26 mouse cellular contexts compared by ENCODE assay signal in genomic region chr7:19305796-19306765, GRCm38 (mm10). TPM values are rescaled to one million over a fixed set of nuclear protein-coding genes. Genes with fewer than 3 reads are reported as not detected.
DNase-seq lines count a peak whose midpoint lies in the region; ATAC-seq and TF ChIP-seq lines count a peak whose summit lies in the region.
"Had no signal": no experiment of that assay in that cellular context is flagged by ENCODE, and none has a peak within 500 bp of the region (broad histone marks: within the 10 kb centered on the region; RNA-seq: fewer than 3 reads in every experiment).

No protein-coding gene starts in this region.

- ATAC-seq in forebrain, embryonic 13.5 days = no peak
- ATAC-seq in midbrain, postnatal 0 days (ENCODE audit: low FRiP score) = no peak
- ATAC-seq: activated CD4-positive, CD25-positive, alpha-beta regulatory T cell, adult 4 months; forebrain, embryonic 15.5 days; hindbrain, embryonic 16.5 days; inflammation-experienced regulatory T-cells, adult 6 months; intestine, embryonic 16.5 days had no signal

- peaks cover 66% of the 10 kb centered on the region for H3K4me1 ChIP-seq in forebrain, embryonic 10.5 days
- H3K4me1 ChIP-seq in forebrain, embryonic 13.5 days = peaks cover 58% of the 10 kb centered on the region
- peaks cover 64% of the 10 kb centered on the region for H3K4me1 ChIP-seq in midbrain, embryonic 10.5 days
- H3K4me1 ChIP-seq in midbrain, postnatal 0 days (ENCODE audit: insufficient read depth, low read length) = peaks cover 8% of the 10 kb centered on the region; the same call in 1 of the 2 replicates
- peaks cover 3 to 16% of the 10 kb centered on the region in 2 experiments; a peak in 3 of 4 replicates for H3K4me1 ChIP-seq in MEL (ENCODE audit: control insufficient read depth in 1 of 2, insufficient read depth in 2 of 2, low read length in 2 of 2)

- WGBS in forebrain, embryonic 10.5 days = 50% methylated on average over 16 of the region's 16 CpGs
- 48% methylated on average over 16 of the region's 16 CpGs for WGBS in forebrain, embryonic 13.5 days
- WGBS in midbrain, embryonic 10.5 days = 52% methylated on average over 16 of the region's 16 CpGs
- 51% methylated on average over 16 of the region's 16 CpGs for WGBS in midbrain, postnatal 0 days

- peaks cover 75% of the 10 kb centered on the region for H3K27me3 ChIP-seq in forebrain, embryonic 10.5 days (ENCODE audit: poor library complexity, severe bottlenecking)
- peaks cover 61% of the 10 kb centered on the region for H3K27me3 ChIP-seq in forebrain, embryonic 13.5 days
- peaks cover 75% of the 10 kb centered on the region for H3K27me3 ChIP-seq in midbrain, embryonic 10.5 days (ENCODE audit: low read depth, poor library complexity, severe bottlenecking)
- H3K27me3 ChIP-seq in midbrain, postnatal 0 days (ENCODE audit: insufficient read depth, low read length) = peaks cover 29% of the 10 kb centered on the region
- no peaks in the 10 kb centered on the region for H3K27me3 ChIP-seq in MEL (ENCODE audit: control insufficient read depth in 1 of 2, insufficient read depth in 2 of 2, low read length in 2 of 2)

- no peak overlapping the region for H3K27ac ChIP-seq in forebrain, embryonic 10.5 days
- no peak overlapping the region for H3K27ac ChIP-seq in forebrain, embryonic 13.5 days
- H3K27ac ChIP-seq in midbrain, embryonic 10.5 days (replicated peaks) = no peak overlapping the region
- no peak overlapping the region for H3K27ac ChIP-seq in midbrain, postnatal 0 days (ENCODE audit: low read depth, low read length)
- H3K27ac ChIP-seq in MEL (ENCODE audit: control insufficient read depth, low read depth, low read length) = peak overlapping the region; percentile 32
- H3K27ac ChIP-seq: embryonic facial prominence, embryonic 13.5 days; forebrain, embryonic 15.5 days; heart, adult 2 months; heart, embryonic 10.5 days; hindbrain, embryonic 10.5 days; hindbrain, embryonic 13.5 days had no signal

- no peak for TF ChIP-seq EP300 in MEL (IDR thresholded peaks at IDR 0.05; ENCODE audit: low read depth in 1 of 2, low read length in 2 of 2)

- H3K36me3 ChIP-seq in forebrain, embryonic 10.5 days (replicated peaks) = no peaks in the 10 kb centered on the region
- H3K36me3 ChIP-seq in forebrain, embryonic 13.5 days (ENCODE audit: poor library complexity, severe bottlenecking) = no peaks in the 10 kb centered on the region
- H3K36me3 ChIP-seq in midbrain, embryonic 10.5 days = no peaks in the 10 kb centered on the region
- H3K36me3 ChIP-seq in midbrain, postnatal 0 days (ENCODE audit: insufficient read depth, low read length) = no peaks in the 10 kb centered on the region
- H3K36me3 ChIP-seq in MEL (ENCODE audit: control insufficient read depth in 1 of 2, insufficient read depth in 2 of 2, low read length in 2 of 2) = peaks cover 0 to 4% of the 10 kb centered on the region in 2 experiments; a peak in 1 of 4 replicates
- H3K36me3 ChIP-seq: embryonic facial prominence, embryonic 13.5 days; forebrain, embryonic 15.5 days; heart, embryonic 10.5 days; hindbrain, embryonic 10.5 days; hindbrain, embryonic 13.5 days had no signal

- no peak for DNase-seq in forebrain, embryonic 10.5 days (ENCODE audit: extremely low spot score, low spot score)
- DNase-seq in midbrain, embryonic 10.5 days (ENCODE audit: low spot score) = no peak
- DNase-seq in midbrain, postnatal 0 days (ENCODE audit: low spot score) = no peak
- DNase-seq in MEL (ENCODE audit: low read depth, low spot score) = peak; percentile 62
- DNase-seq in naive thymus-derived CD4-positive, alpha-beta T cell, adult 2 months (ENCODE audit: low read depth) = peak; percentile 66
- no peak for DNase-seq in cerebellum, adult 9-11 months
- no peak for DNase-seq in spleen, postnatal 36 days (ENCODE audit: low spot score in 2 of 2)
- DNase-seq: adrenal gland, adult 8-10 months; adrenal gland, postnatal 25 days; cerebellum, adult 8-10 months; cerebellum, postnatal 14 days; gastrocnemius, postnatal 25 days; heart, adult 2 months; heart, postnatal 36 days had no signal

- H3K4me3 ChIP-seq in forebrain, embryonic 10.5 days = 0 out of 2 replicates have a peak overlapping the region, but pooled peaks have one; percentile 10
- H3K4me3 ChIP-seq in forebrain, embryonic 13.5 days = no peak overlapping the region
- peak overlapping the region; percentile 16; the same call in 1 of the 2 replicates for H3K4me3 ChIP-seq in midbrain, embryonic 10.5 days
- H3K4me3 ChIP-seq in midbrain, postnatal 0 days (ENCODE audit: low read depth, low read length) = no peak overlapping the region
- H3K4me3 ChIP-seq in MEL (ENCODE audit: control insufficient read depth in 1 of 2, insufficient read depth in 1 of 2, low read depth in 2 of 2, low read length in 2 of 2) = peak overlapping the region; percentile 37 to 39
- H3K4me3 ChIP-seq: heart, adult 2 months had no signal

- TF ChIP-seq CTCF in midbrain, postnatal 0 days (IDR thresholded peaks at IDR 0.05) = no peak
- TF ChIP-seq CTCF in MEL (IDR thresholded peaks at IDR 0.05 in 2 of 3, conservative IDR thresholded peaks at IDR 0.05 in 1 of 3; ENCODE audit: control insufficient read depth in 1 of 3, insufficient read depth in 1 of 3, low read depth in 2 of 3, low read length in 3 of 3, poor library complexity in 1 of 3, severe bottlenecking in 1 of 3) = no peak

- H3K79me2 ChIP-seq in MEL (ENCODE audit: control insufficient read depth, insufficient read depth, low read length, poor library complexity) = no peaks in the 10 kb centered on the region; the same call in 1 of the 2 replicates

- no peak for TF ChIP-seq POLR2A in MEL (IDR thresholded peaks at IDR 0.05; ENCODE audit: control insufficient read depth in 1 of 2, insufficient read depth in 1 of 2, low read depth in 1 of 2, low read length in 2 of 2, poor library complexity in 1 of 2)

- H3K9ac ChIP-seq in forebrain, embryonic 13.5 days = no peak overlapping the region
- no peak overlapping the region for H3K9ac ChIP-seq in midbrain, postnatal 0 days (replicated peaks; ENCODE audit: low read length, poor library complexity, severe bottlenecking)
- H3K9ac ChIP-seq in MEL (ENCODE audit: control insufficient read depth, low read depth, low read length, poor library complexity, severe bottlenecking) = peak overlapping the region; percentile 50
- H3K9ac ChIP-seq: embryonic facial prominence, embryonic 13.5 days; forebrain, embryonic 15.5 days had no signal

- no peak overlapping the region for H3K4me2 ChIP-seq in forebrain, embryonic 13.5 days
- H3K4me2 ChIP-seq in midbrain, postnatal 0 days (ENCODE audit: low read depth, low read length, poor library complexity, severe bottlenecking) = no peak overlapping the region
- H3K4me2 ChIP-seq: forebrain, embryonic 15.5 days had no signal

- TF ChIP-seq RAD21 in MEL (IDR thresholded peaks at IDR 0.05; ENCODE audit: low read depth, low read length) = no peak

- H3K9me3 ChIP-seq in forebrain, embryonic 10.5 days = no peaks in the 10 kb centered on the region
- H3K9me3 ChIP-seq in forebrain, embryonic 13.5 days (replicated peaks) = no peaks in the 10 kb centered on the region
- H3K9me3 ChIP-seq in midbrain, embryonic 10.5 days (replicated peaks) = no peaks in the 10 kb centered on the region
- no peaks in the 10 kb centered on the region for H3K9me3 ChIP-seq in midbrain, postnatal 0 days (ENCODE audit: low read length)
- H3K9me3 ChIP-seq in MEL (replicated peaks; ENCODE audit: insufficient read depth, low read length) = no peaks in the 10 kb centered on the region
- H3K9me3 ChIP-seq: embryonic facial prominence, embryonic 13.5 days; forebrain, embryonic 15.5 days; heart, embryonic 10.5 days; hindbrain, embryonic 10.5 days; hindbrain, embryonic 13.5 days had no signal

RNA-seq across cellular contexts. Expression of gene Fosb, which starts 3.8 kb away (rescaled TPM):
- polyA plus RNA-seq in forebrain, embryonic 10.5 days (2016; fragmentation: Nextera tagmentation; extraction: Ambion mirVana) = 0.10 TPM in 1 of 2 replicates, not detected in the other
- polyA plus RNA-seq in forebrain, embryonic 13.5 days (2015; fragmentation: Nextera tagmentation; extraction: Ambion mirVana) = 0.06 TPM in 1 of 2 replicates, not detected in the other
- 0.02 TPM in 1 of 2 replicates, not detected in the other for polyA plus RNA-seq in midbrain, embryonic 10.5 days (2016; fragmentation: Nextera tagmentation; extraction: Ambion mirVana)
- total RNA-seq in midbrain, postnatal 0 days (2014; rRNA removed) = 0.38 and 0.66 TPM in 2 replicates
- 0.10 and 0.11 TPM in 2 replicates for polyA plus RNA-seq in midbrain, postnatal 0 days (2015; fragmentation: Nextera tagmentation; extraction: Ambion mirVana)
- 0.04 and 0.10 TPM in 2 replicates for total RNA-seq in MEL (2012; rRNA removed)
- under 1 TPM in 1 of 2 experiments, not detected in 1; 0.49 TPM for polyA plus RNA-seq in MEL (2012; ENCODE audit: insufficient read depth in 1 of 2, insufficient read length in 2 of 2, low read depth in 1 of 2, low replicate concordance in 2 of 2, missing spikeins in 1 of 2)
- polyA plus RNA-seq: forebrain, embryonic 11.5 days; hindbrain, embryonic 10.5 days had no signal

RNA-seq across cellular contexts. Expression of gene Rtn2, which starts 23.7 kb away (rescaled TPM):
- polyA plus RNA-seq in forebrain, embryonic 10.5 days (2016; fragmentation: Nextera tagmentation; extraction: Ambion mirVana) = 32.1 and 33.1 TPM in 2 replicates
- polyA plus RNA-seq in forebrain, embryonic 13.5 days (2015; fragmentation: Nextera tagmentation; extraction: Ambion mirVana) = 87.9 and 92.4 TPM in 2 replicates
- 41.9 and 48.6 TPM in 2 replicates for polyA plus RNA-seq in midbrain, embryonic 10.5 days (2016; fragmentation: Nextera tagmentation; extraction: Ambion mirVana)
- 160 and 172 TPM in 2 replicates for total RNA-seq in midbrain, postnatal 0 days (2014; rRNA removed)
- polyA plus RNA-seq in midbrain, postnatal 0 days (2015; fragmentation: Nextera tagmentation; extraction: Ambion mirVana) = 104 and 107 TPM in 2 replicates
- total RNA-seq in MEL (2012; rRNA removed) = 0.27 and 0.52 TPM in 2 replicates
- polyA plus RNA-seq in MEL (2012; ENCODE audit: insufficient read depth in 1 of 2, insufficient read length in 2 of 2, low read depth in 1 of 2, low replicate concordance in 2 of 2, missing spikeins in 1 of 2) = 1 to 10 TPM in 1 of 2 experiments, not detected in 1; 1.4 TPM
- total RNA-seq: granulocyte monocyte progenitor cell, adult 5-6 weeks had no signal
- polyA plus RNA-seq: activated CD4-positive, CD25-positive, alpha-beta regulatory T cell, adult 4 months; inflammation-experienced regulatory T-cells, adult 6 months had no signal

RNA-seq across cellular contexts. Expression of gene Ppm1n, which starts 26.2 kb away (rescaled TPM):
- 0.41 and 0.51 TPM in 2 replicates for polyA plus RNA-seq in forebrain, embryonic 10.5 days (2016; fragmentation: Nextera tagmentation; extraction: Ambion mirVana)
- 0.18 and 0.80 TPM in 2 replicates for polyA plus RNA-seq in forebrain, embryonic 13.5 days (2015; fragmentation: Nextera tagmentation; extraction: Ambion mirVana)
- 0.36 and 0.39 TPM in 2 replicates for polyA plus RNA-seq in midbrain, embryonic 10.5 days (2016; fragmentation: Nextera tagmentation; extraction: Ambion mirVana)
- total RNA-seq in midbrain, postnatal 0 days (2014; rRNA removed) = 1.8 and 2.2 TPM in 2 replicates
- polyA plus RNA-seq in midbrain, postnatal 0 days (2015; fragmentation: Nextera tagmentation; extraction: Ambion mirVana) = 1.2 and 1.4 TPM in 2 replicates
- total RNA-seq in MEL (2012; rRNA removed) = not detected in 2 replicates
- polyA plus RNA-seq in MEL (2012; ENCODE audit: insufficient read depth in 1 of 2, insufficient read length in 2 of 2, low read depth in 1 of 2, low replicate concordance in 2 of 2, missing spikeins in 1 of 2) = not detected
- total RNA-seq: adrenal gland, adult 8-10 months; adrenal gland, postnatal 25 days; gastrocnemius, postnatal 25 days; granulocyte monocyte progenitor cell, adult 5-6 weeks; heart, postnatal 36 days had no signal
- polyA plus RNA-seq: embryonic facial prominence, embryonic 13.5 days had no signal

RNA-seq across cellular contexts. Expression of gene Vasp, which starts 34.5 kb away (rescaled TPM):
- 47.4 and 56.9 TPM in 2 replicates for polyA plus RNA-seq in forebrain, embryonic 10.5 days (2016; fragmentation: Nextera tagmentation; extraction: Ambion mirVana)
- polyA plus RNA-seq in forebrain, embryonic 13.5 days (2015; fragmentation: Nextera tagmentation; extraction: Ambion mirVana) = 31.0 and 32.7 TPM in 2 replicates
- 49.3 and 52.7 TPM in 2 replicates for polyA plus RNA-seq in midbrain, embryonic 10.5 days (2016; fragmentation: Nextera tagmentation; extraction: Ambion mirVana)
- total RNA-seq in midbrain, postnatal 0 days (2014; rRNA removed) = 50.9 and 56.9 TPM in 2 replicates
- polyA plus RNA-seq in midbrain, postnatal 0 days (2015; fragmentation: Nextera tagmentation; extraction: Ambion mirVana) = 31.4 and 32.3 TPM in 2 replicates
- total RNA-seq in MEL (2012; rRNA removed) = 121 and 130 TPM in 2 replicates
- polyA plus RNA-seq in MEL (2012; ENCODE audit: insufficient read depth in 1 of 2, insufficient read length in 2 of 2, low read depth in 1 of 2, low replicate concordance in 2 of 2, missing spikeins in 1 of 2) = 100 to 1,000 TPM in 1 of 2 experiments, not detected in 1; 185 TPM

RNA-seq across cellular contexts. Expression of gene Ercc1, which starts 38.5 kb away (rescaled TPM):
- polyA plus RNA-seq in forebrain, embryonic 10.5 days (2016; fragmentation: Nextera tagmentation; extraction: Ambion mirVana) = 95.3 and 96.1 TPM in 2 replicates
- 88.0 and 96.4 TPM in 2 replicates for polyA plus RNA-seq in forebrain, embryonic 13.5 days (2015; fragmentation: Nextera tagmentation; extraction: Ambion mirVana)
- polyA plus RNA-seq in midbrain, embryonic 10.5 days (2016; fragmentation: Nextera tagmentation; extraction: Ambion mirVana) = 117 and 118 TPM in 2 replicates
- 50.3 and 71.4 TPM in 2 replicates for total RNA-seq in midbrain, postnatal 0 days (2014; rRNA removed)
- polyA plus RNA-seq in midbrain, postnatal 0 days (2015; fragmentation: Nextera tagmentation; extraction: Ambion mirVana) = 67.7 and 71.0 TPM in 2 replicates
- 22.2 and 25.9 TPM in 2 replicates for total RNA-seq in MEL (2012; rRNA removed)
- 10 to 100 TPM in 1 of 2 experiments, not detected in 1; 37.5 TPM for polyA plus RNA-seq in MEL (2012; ENCODE audit: insufficient read depth in 1 of 2, insufficient read length in 2 of 2, low read depth in 1 of 2, low replicate concordance in 2 of 2, missing spikeins in 1 of 2)

Comparison
In these comparisons a context has a peak if more than half of its experiments do, and no peak if none do; other contexts are left out.
1. H3K4me3 ChIP-seq: peak in forebrain, embryonic 10.5 days (single experiment), midbrain, embryonic 10.5 days (single experiment) and MEL (2 of 2); none in forebrain, embryonic 13.5 days (single experiment) and midbrain, postnatal 0 days (single experiment).
2. DNase-seq: peak in MEL (single experiment) and naive thymus-derived CD4-positive, alpha-beta T cell, adult 2 months (single experiment); none in forebrain, embryonic 10.5 days (single experiment), midbrain, embryonic 10.5 days (single experiment), midbrain, postnatal 0 days (single experiment), cerebellum, adult 9-11 months (single experiment) and spleen, postnatal 36 days (0 of 2).
3. RNA of gene Rtn2, which starts 23.7 kb away (polyA plus RNA-seq): 104 to 107 TPM in midbrain, postnatal 0 days, 87.9 to 92.4 TPM in forebrain, embryonic 13.5 days, 41.9 to 48.6 TPM in midbrain, embryonic 10.5 days and 32.1 to 33.1 TPM in forebrain, embryonic 10.5 days; 1.4 TPM in MEL; every median in the first group is over 10 times any median in the second.